In genomic region chr7:93079785-93080730, GRCm38 (mm10) we compare ENCODE assay signal across 7 mouse cellular contexts. TPM values are rescaled to one million over a fixed set of nuclear protein-coding genes. Genes with fewer than 3 reads are reported as not detected.
DNase-seq lines count a peak whose midpoint lies in the region; ATAC-seq and TF ChIP-seq lines count a peak whose summit lies in the region.

Fam181b (plus strand) TSS chr7:93079865.

- 0 out of 2 replicates have a peak, but pooled peaks have one; percentile 14 for TF ChIP-seq EP300 in heart, adult 2 months (IDR thresholded peaks at IDR 0.05; ENCODE audit: insufficient read depth, low read depth, low read length)

- intact Hi-C loops in heart, adult 2 months (cut with DNase I), result loop anchor here (1.0 to 5.0 kb wide), 2 partner anchors 13 to 73 kb away; no protein-coding TSS in a partner anchor

- under 1% methylated on average over 96 of the region's 96 CpGs for WGBS in embryonic facial prominence, embryonic 11.5 days
- under 1% methylated on average over 94 of the region's 96 CpGs for WGBS in heart, adult 2 months
- under 1% methylated on average over 96 of the region's 96 CpGs for WGBS in kidney, embryonic 14.5 days
- WGBS in limb, embryonic 12.5 days, result under 1% methylated on average over 96 of the region's 96 CpGs
- WGBS in midbrain, embryonic 12.5 days, result under 1% methylated on average over 96 of the region's 96 CpGs
- under 1% methylated on average over 96 of the region's 96 CpGs for WGBS in stomach, embryonic 16.5 days

- H3K36me3 ChIP-seq in embryonic facial prominence, embryonic 11.5 days (replicated peaks; ENCODE audit: control insufficient read depth, insufficient read depth, low read depth, low read length), result no peaks in the 10 kb centered on the region
- H3K36me3 ChIP-seq in heart, adult 2 months (ENCODE audit: control insufficient read depth, insufficient read depth, low read length), result no peaks in the 10 kb centered on the region; the same call in 1 of the 2 replicates
- H3K36me3 ChIP-seq in kidney, embryonic 14.5 days (ENCODE audit: control insufficient read depth, insufficient read depth, low read length), result no peaks in the 10 kb centered on the region
- H3K36me3 ChIP-seq in limb, embryonic 12.5 days, result no peaks in the 10 kb centered on the region
- H3K36me3 ChIP-seq in midbrain, embryonic 12.5 days, result no peaks in the 10 kb centered on the region
- H3K36me3 ChIP-seq in stomach, embryonic 16.5 days (ENCODE audit: control insufficient read depth, insufficient read depth, low read length), result no peaks in the 10 kb centered on the region

- peak; percentile 96 for ATAC-seq in embryonic facial prominence, embryonic 11.5 days (replicated peaks; ENCODE audit: insufficient number of reproducible peaks, low FRiP score, low TSS enrichment, low read depth)
- ATAC-seq in kidney, embryonic 14.5 days (ENCODE audit: low FRiP score, low TSS enrichment), result peak; percentile 97
- peak; percentile 95 for ATAC-seq in limb, embryonic 12.5 days (ENCODE audit: insufficient number of reproducible peaks, insufficient read depth, low FRiP score, low TSS enrichment, low read depth)
- ATAC-seq in midbrain, embryonic 12.5 days (ENCODE audit: low FRiP score, low read depth), result peak; percentile 94
- ATAC-seq in stomach, embryonic 16.5 days (ENCODE audit: insufficient read depth, low FRiP score), result peak; percentile 94

- H3K4me1 ChIP-seq in embryonic facial prominence, embryonic 11.5 days (ENCODE audit: control insufficient read depth, insufficient read depth, low read length), result no peaks in the 10 kb centered on the region
- H3K4me1 ChIP-seq in heart, adult 2 months (ENCODE audit: control insufficient read depth, insufficient read depth, low read length), result peaks cover 2% of the 10 kb centered on the region
- H3K4me1 ChIP-seq in kidney, embryonic 14.5 days (ENCODE audit: control insufficient read depth, insufficient read depth, low read length), result no peaks in the 10 kb centered on the region; the same call in 1 of the 2 replicates
- peaks cover 24% of the 10 kb centered on the region for H3K4me1 ChIP-seq in limb, embryonic 12.5 days (replicated peaks)
- H3K4me1 ChIP-seq in midbrain, embryonic 12.5 days, result peaks cover 43% of the 10 kb centered on the region
- no peaks in the 10 kb centered on the region for H3K4me1 ChIP-seq in stomach, embryonic 16.5 days (ENCODE audit: control insufficient read depth, insufficient read depth, low read length)

- H3K4me2 ChIP-seq in embryonic facial prominence, embryonic 11.5 days (ENCODE audit: low read depth, low read length), result peak within 1 kb of the TSS; percentile 71
- peak within 1 kb of the TSS; percentile 82 for H3K4me2 ChIP-seq in kidney, embryonic 14.5 days (replicated peaks; ENCODE audit: low read depth, low read length)
- peak within 1 kb of the TSS; percentile 80 for H3K4me2 ChIP-seq in limb, embryonic 12.5 days
- H3K4me2 ChIP-seq in midbrain, embryonic 12.5 days (replicated peaks), result peak within 1 kb of the TSS; percentile 77
- H3K4me2 ChIP-seq in stomach, embryonic 16.5 days (ENCODE audit: low read depth, low read length), result peak within 1 kb of the TSS; percentile 89

- H3K4me3 ChIP-seq in embryonic facial prominence, embryonic 11.5 days (ENCODE audit: low read depth, low read length), result peak within 1 kb of the TSS; percentile 65
- peak within 1 kb of the TSS; percentile 86 for H3K4me3 ChIP-seq in heart, adult 2 months
- H3K4me3 ChIP-seq in kidney, embryonic 14.5 days (ENCODE audit: low read length), result peak within 1 kb of the TSS; percentile 60
- H3K4me3 ChIP-seq in limb, embryonic 12.5 days (replicated peaks), result peak within 1 kb of the TSS; percentile 78
- peak within 1 kb of the TSS; percentile 91 for H3K4me3 ChIP-seq in midbrain, embryonic 12.5 days
- peak within 1 kb of the TSS; percentile 69 for H3K4me3 ChIP-seq in stomach, embryonic 16.5 days (replicated peaks; ENCODE audit: low read length)

- no peak for TF ChIP-seq CTCF in brain, embryonic 14.5 days (IDR thresholded peaks at IDR 0.05; ENCODE audit: borderline replicate concordance, extremely low read depth, insufficient read depth, insufficient read length)
- TF ChIP-seq CTCF in heart, adult 2 months (IDR thresholded peaks at IDR 0.05), result peak; percentile 70

- no peaks in the 10 kb centered on the region for H3K27me3 ChIP-seq in embryonic facial prominence, embryonic 11.5 days (ENCODE audit: control insufficient read depth, insufficient read depth, low read length)
- H3K27me3 ChIP-seq in heart, adult 2 months (ENCODE audit: control insufficient read depth, insufficient read depth, low read length), result 0 out of 2 replicates have a peak, but pooled peaks cover 2% of the 10 kb centered on the region
- peaks cover 10% of the 10 kb centered on the region for H3K27me3 ChIP-seq in kidney, embryonic 14.5 days (ENCODE audit: control insufficient read depth, insufficient read depth, low read length)
- no peaks in the 10 kb centered on the region for H3K27me3 ChIP-seq in limb, embryonic 12.5 days
- H3K27me3 ChIP-seq in midbrain, embryonic 12.5 days, result no peaks in the 10 kb centered on the region
- peaks cover 2% of the 10 kb centered on the region; the same call in 1 of the 2 replicates for H3K27me3 ChIP-seq in stomach, embryonic 16.5 days (ENCODE audit: control insufficient read depth, insufficient read depth, low read length)

- H3K79me2 ChIP-seq in heart, adult 2 months (replicated peaks; ENCODE audit: control insufficient read depth, insufficient read depth, low read length), result no peaks in the 10 kb centered on the region

- peak; percentile 96 for TF ChIP-seq POLR2A in brain, embryonic 14.5 days (IDR thresholded peaks at IDR 0.05; ENCODE audit: borderline replicate concordance, extremely low read depth, insufficient read depth, insufficient read length, poor library complexity, severe bottlenecking)
- TF ChIP-seq POLR2A in heart, adult 2 months (IDR thresholded peaks at IDR 0.05; ENCODE audit: insufficient read depth, low read depth, low read length), result peak; percentile 74

- no peaks in the 10 kb centered on the region for H3K9me3 ChIP-seq in embryonic facial prominence, embryonic 11.5 days (replicated peaks; ENCODE audit: control insufficient read depth, low read length)
- H3K9me3 ChIP-seq in kidney, embryonic 14.5 days (ENCODE audit: control insufficient read depth, low read length), result no peaks in the 10 kb centered on the region
- no peaks in the 10 kb centered on the region for H3K9me3 ChIP-seq in limb, embryonic 12.5 days
- no peaks in the 10 kb centered on the region for H3K9me3 ChIP-seq in midbrain, embryonic 12.5 days
- no peaks in the 10 kb centered on the region for H3K9me3 ChIP-seq in stomach, embryonic 16.5 days (replicated peaks; ENCODE audit: control insufficient read depth, low read length)

- H3K9ac ChIP-seq in embryonic facial prominence, embryonic 11.5 days (replicated peaks; ENCODE audit: low read length), result peak within 1 kb of the TSS; percentile 70
- peak within 1 kb of the TSS; percentile 85 for H3K9ac ChIP-seq in heart, adult 2 months (ENCODE audit: low read depth, low read length)
- peak within 1 kb of the TSS; percentile 51 for H3K9ac ChIP-seq in kidney, embryonic 14.5 days (ENCODE audit: low read depth, low read length)
- H3K9ac ChIP-seq in limb, embryonic 12.5 days (replicated peaks), result peak within 1 kb of the TSS; percentile 90
- peak within 1 kb of the TSS; percentile 94 for H3K9ac ChIP-seq in midbrain, embryonic 12.5 days (replicated peaks)
- H3K9ac ChIP-seq in stomach, embryonic 16.5 days (ENCODE audit: low read length), result peak within 1 kb of the TSS; percentile 76

- peak; percentile 98 for DNase-seq in brain, embryonic 14.5 days (ENCODE audit: low read depth)
- DNase-seq in embryonic facial prominence, embryonic 11.5 days (ENCODE audit: low spot score), result peak; percentile 92
- peak; percentile 82 for DNase-seq in heart, adult 2 months

- peak within 1 kb of the TSS; percentile 47 for H3K27ac ChIP-seq in embryonic facial prominence, embryonic 11.5 days (replicated peaks; ENCODE audit: low read depth, low read length)
- peak within 1 kb of the TSS; percentile 81 for H3K27ac ChIP-seq in heart, adult 2 months
- no peak within 1 kb of the TSS for H3K27ac ChIP-seq in kidney, embryonic 14.5 days (ENCODE audit: low read depth, low read length)
- peak within 1 kb of the TSS; percentile 93 for H3K27ac ChIP-seq in limb, embryonic 12.5 days
- peak within 1 kb of the TSS; percentile 97 for H3K27ac ChIP-seq in midbrain, embryonic 12.5 days (replicated peaks)
- peak within 1 kb of the TSS; percentile 1; the same call in 1 of the 2 replicates for H3K27ac ChIP-seq in stomach, embryonic 16.5 days (ENCODE audit: low read length)

RNA-seq across cellular contexts. Expression of gene Fam181b, which starts in this region (rescaled TPM):
- 25.8 and 29.7 TPM in 2 replicates for polyA plus RNA-seq in brain, embryonic 14.5 days (2012; rRNA removed)
- polyA plus RNA-seq in embryonic facial prominence, embryonic 11.5 days (2014; fragmentation: Nextera tagmentation; extraction: Ambion mirVana), result 7.1 and 8.1 TPM in 2 replicates
- total RNA-seq in heart, adult 2 months (2021), result 1 to 10 TPM; 4.4 to 5.0 TPM
- 1.3 and 1.4 TPM in 2 replicates for polyA plus RNA-seq in heart, adult 2 months (2012; rRNA removed)
- 2.0 and 2.3 TPM in 2 replicates for polyA plus RNA-seq in kidney, embryonic 14.5 days (2014; fragmentation: Nextera tagmentation; extraction: Ambion mirVana)
- 26.6 and 30.0 TPM in 2 replicates for polyA plus RNA-seq in limb, embryonic 12.5 days (2016; fragmentation: Nextera tagmentation; extraction: Ambion mirVana)
- 62.0 and 66.8 TPM in 2 replicates for polyA plus RNA-seq in midbrain, embryonic 12.5 days (2016; fragmentation: Nextera tagmentation; extraction: Ambion mirVana)
- polyA plus RNA-seq in stomach, embryonic 16.5 days (2015; fragmentation: Nextera tagmentation; extraction: Ambion mirVana), result 1.9 and 2.9 TPM in 2 replicates
